Mouse (Mus musculus) E14TG2a.4 (cell line): ENCODE measurements at regions not wholly inside any gene's neighbourhood (a gene's known extent, or its start where the extent isn't known, plus 50 kb on each side); places are given as distances from the start of the nearest gene placed in this dataset.
"Not testable (repeated sequence)": the region's sequence is repeated elsewhere in the genome, so short reads cannot be mapped to it uniquely, and the experiment has no call there.

Experiments used
- H3K27me3 ChIP-seq: 2 replicates; pipeline ENCODE4 v1.6.1; 2014; ENCODE audit warnings: low read length, control low read depth; ENCODE audit not compliant: insufficient read depth
- H3K36me3 ChIP-seq: 2 replicates; pipeline ENCODE4 v1.6.1; 2014; ENCODE audit warnings: low read length, control low read depth; ENCODE audit not compliant: insufficient read depth
- H3K4me1 ChIP-seq: replicated peaks from 2 replicates; pipeline ENCODE4 v1.6.1; 2014; ENCODE audit warnings: low read depth, low read length, control low read depth
- H3K4me3 ChIP-seq: replicated peaks from 2 replicates; pipeline ENCODE4 v1.5.1; 2014; ENCODE audit warnings: mild to moderate bottlenecking, low read length
- H3K9me3 ChIP-seq: 2 replicates; pipeline ENCODE4 v1.6.1; 2014; ENCODE audit warnings: low read length, control low read depth
- CTCF ChIP-seq: conservative IDR thresholded peaks from 2 replicates; pipeline ENCODE4 v1.5.1; 2014; ENCODE audit warnings: low read length
- NANOG ChIP-seq: IDR thresholded peaks from 2 replicates; pipeline ENCODE4 v1.6.1; 2014; ENCODE audit warnings: borderline replicate concordance, low read length, mixed read lengths
- POU5F1 ChIP-seq: IDR thresholded peaks from 2 replicates; pipeline ENCODE4 v1.6.1; 2014; ENCODE audit warnings: low read length, borderline replicate concordance

DNA sequence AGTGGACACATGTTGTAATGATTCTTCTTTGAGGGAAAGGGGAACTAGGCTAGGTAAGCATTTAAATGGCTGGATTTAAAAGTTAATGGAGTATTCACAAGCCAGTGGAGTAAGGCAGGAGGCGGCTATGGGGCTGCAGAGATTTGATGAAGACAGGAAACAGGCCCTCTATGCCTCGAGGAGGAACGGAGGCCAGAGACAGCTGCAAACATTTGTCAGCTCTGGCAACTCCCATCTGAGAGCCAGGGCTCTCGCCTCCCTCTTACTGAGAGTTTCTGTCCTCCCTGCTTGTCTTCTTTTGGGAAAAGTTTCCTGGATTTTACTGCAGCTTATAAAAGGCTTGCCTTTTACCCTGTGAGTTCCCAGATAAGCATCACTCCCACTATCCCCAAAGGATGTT lies 134.9 kb upstream of the Tas2r119 start:
- H3K36me3 ChIP-seq, result no peaks in the 10 kb centered on the region
- H3K4me3 ChIP-seq, result no peak overlapping the region
- TF ChIP-seq CTCF (no peak), POU5F1 (no peak), NANOG (no peak)
- H3K9me3 ChIP-seq, result no peaks in the 10 kb centered on the region
- no peaks in the 10 kb centered on the region for H3K4me1 ChIP-seq
- no peaks in the 10 kb centered on the region for H3K27me3 ChIP-seq

DNA sequence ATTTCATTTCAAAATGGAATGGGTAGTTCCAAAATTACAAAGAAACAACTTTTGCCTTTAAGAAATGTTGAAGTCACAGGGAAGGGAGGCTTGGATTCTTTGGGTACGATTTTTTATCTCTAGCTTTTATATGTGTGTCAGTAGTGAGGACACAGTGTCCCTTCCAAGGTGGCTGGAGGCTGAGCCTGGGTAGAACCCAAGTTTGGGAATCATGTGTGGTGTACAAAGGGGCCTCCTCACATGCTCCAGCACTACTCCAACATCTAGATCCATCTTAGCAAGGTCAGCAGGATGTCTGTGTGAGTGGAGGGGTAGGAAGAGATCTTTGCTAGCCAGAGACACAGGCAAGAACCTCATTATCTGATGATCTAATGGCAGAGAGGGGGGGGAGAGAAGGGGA lies 134.5 kb upstream of the Tas2r119 start:
- TF ChIP-seq NANOG, result no peak
- TF ChIP-seq POU5F1, result no peak
- TF ChIP-seq CTCF, result no peak
- Histone ChIP-seq H3K27me3 (no peaks in the 10 kb centered on the region), H3K4me3 (no peak overlapping the region), H3K4me1 (no peaks in the 10 kb centered on the region), H3K9me3 (no peaks in the 10 kb centered on the region), H3K36me3 (no peaks in the 10 kb centered on the region)

DNA sequence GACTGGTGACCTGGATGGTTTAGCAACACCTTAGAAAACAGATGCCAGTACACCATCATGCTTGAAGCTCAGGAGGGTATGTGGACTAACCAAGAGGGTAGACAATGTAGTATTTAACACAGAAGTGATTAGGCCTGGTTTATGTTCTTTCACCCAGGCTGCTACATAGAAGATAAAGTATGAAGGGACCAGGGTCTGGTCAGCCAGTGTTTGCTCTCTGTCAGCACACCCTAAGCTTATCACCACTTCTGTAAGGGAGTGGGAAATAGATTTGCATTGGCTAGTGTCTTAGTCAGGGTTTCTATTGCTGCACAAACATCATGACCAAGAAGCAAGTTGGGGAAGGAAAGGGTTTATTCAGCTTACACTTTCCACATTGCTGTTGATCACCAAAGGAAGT lies 133.9 kb upstream of the Tas2r119 start:
- no peak overlapping the region for H3K4me3 ChIP-seq
- no peaks in the 10 kb centered on the region for H3K27me3 ChIP-seq
- H3K9me3 ChIP-seq, result no peaks in the 10 kb centered on the region
- H3K4me1 ChIP-seq, result no peaks in the 10 kb centered on the region
- no peaks in the 10 kb centered on the region for H3K36me3 ChIP-seq
- TF ChIP-seq CTCF (no peak), NANOG (no peak), POU5F1 (no peak)

DNA sequence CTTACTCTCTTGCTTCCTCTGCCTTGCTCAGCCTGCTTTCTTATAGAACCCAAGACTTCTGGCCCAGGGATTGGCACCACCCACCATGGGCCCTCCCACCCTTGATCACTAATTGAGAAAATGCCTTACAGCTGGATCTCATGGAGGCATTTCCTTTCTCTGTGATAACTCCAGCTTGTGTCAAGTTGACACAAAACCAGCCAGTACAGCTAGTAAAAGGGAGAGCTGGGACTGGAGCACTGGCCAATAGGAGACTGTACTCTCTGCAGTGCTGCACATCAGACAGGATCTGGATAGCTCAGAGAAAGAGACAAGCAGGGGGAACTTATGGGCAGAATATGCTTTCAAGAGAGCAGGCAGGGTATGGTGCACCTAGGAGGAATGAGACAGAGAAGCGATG lies 133.4 kb upstream of the Tas2r119 start:
- H3K27me3 ChIP-seq, H3K4me3 ChIP-seq, H3K9me3 ChIP-seq, H3K36me3 ChIP-seq, H3K4me1 ChIP-seq: not testable (repeated sequence)

DNA sequence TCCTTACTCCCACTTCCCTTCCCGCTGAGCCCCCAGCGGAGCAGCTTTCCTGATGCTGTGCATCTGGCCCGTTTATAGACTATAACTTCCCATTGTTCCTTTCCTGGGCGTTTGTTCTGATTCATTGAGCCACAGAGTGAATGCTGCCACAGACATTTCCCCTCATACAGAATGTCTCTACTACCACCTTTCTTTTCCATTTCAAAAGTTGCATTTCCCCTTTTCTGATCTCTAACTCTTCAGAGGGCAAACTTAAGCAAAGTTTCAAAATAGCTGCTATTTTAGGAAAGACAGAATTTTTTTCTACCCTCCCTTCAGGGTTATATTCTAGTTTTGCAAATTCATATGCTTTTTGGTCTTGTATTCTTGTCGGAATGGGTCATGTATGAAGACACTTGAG lies 128.3 kb upstream of the Tas2r119 start:
- no peaks in the 10 kb centered on the region for H3K27me3 ChIP-seq

DNA sequence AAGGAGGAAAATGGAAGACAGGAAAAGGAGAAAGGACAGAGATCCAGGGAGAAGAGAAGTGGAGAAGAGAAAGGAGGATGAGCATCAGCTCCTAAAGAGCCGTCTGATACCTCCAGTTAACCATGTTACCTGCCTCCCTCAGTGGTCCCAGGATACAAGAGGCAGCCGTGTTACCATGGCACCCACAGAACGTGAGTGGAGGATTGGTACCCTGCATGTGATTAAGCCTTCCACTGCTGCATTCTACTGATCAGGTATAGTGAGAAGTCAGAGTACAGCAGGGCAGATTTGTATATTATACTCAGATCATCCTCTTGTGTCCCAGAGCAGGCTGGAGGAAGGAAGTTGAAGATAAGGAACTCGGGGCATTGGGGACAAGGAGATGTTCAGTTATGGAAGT lies 115.5 kb upstream of the Tas2r119 start:
- no peak overlapping the region for H3K4me3 ChIP-seq
- no peaks in the 10 kb centered on the region for H3K4me1 ChIP-seq
- H3K27me3 ChIP-seq, result no peaks in the 10 kb centered on the region
- no peaks in the 10 kb centered on the region for H3K9me3 ChIP-seq
- H3K36me3 ChIP-seq, result no peaks in the 10 kb centered on the region
- no peak for TF ChIP-seq CTCF
- TF ChIP-seq POU5F1, result no peak
- TF ChIP-seq NANOG, result no peak

More for the DNA sequence above, 128.3 kb upstream of the Tas2r119 start:
- Histone ChIP-seq H3K9me3 (no peaks in the 10 kb centered on the region), H3K36me3 (no peaks in the 10 kb centered on the region), H3K4me1 (no peaks in the 10 kb centered on the region), H3K4me3 (no peak overlapping the region)
- TF ChIP-seq NANOG, result no peak
- no peak for TF ChIP-seq CTCF
- no peak for TF ChIP-seq POU5F1

DNA sequence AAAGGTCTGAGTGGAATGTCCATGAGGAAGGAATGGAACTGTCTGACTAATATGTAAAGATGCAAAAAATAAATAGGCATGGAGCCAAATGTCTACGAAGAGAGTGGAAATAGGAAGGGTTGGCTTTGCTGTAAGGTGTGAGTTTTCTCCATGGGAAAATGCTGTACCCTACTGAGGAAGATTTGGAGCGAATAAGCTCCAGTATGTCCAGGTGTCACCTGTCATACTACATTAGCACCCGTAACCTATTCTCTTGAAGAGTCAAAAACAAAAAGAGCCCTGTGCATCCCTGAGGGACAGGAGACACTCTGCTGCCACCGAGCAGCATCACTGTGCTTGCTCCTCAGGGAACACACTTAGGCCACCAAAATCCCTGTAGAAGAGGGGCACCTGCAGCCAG lies 95.0 kb upstream of the Tas2r119 start:
- no peaks in the 10 kb centered on the region for H3K36me3 ChIP-seq
- H3K4me1 ChIP-seq, result no peaks in the 10 kb centered on the region
- H3K27me3 ChIP-seq, result no peaks in the 10 kb centered on the region
- no peak overlapping the region for H3K4me3 ChIP-seq
- peaks cover 5% of the 10 kb centered on the region; the same call in 1 of the 2 replicates for H3K9me3 ChIP-seq
- TF ChIP-seq CTCF (no peak), POU5F1 (no peak), NANOG (no peak)

DNA sequence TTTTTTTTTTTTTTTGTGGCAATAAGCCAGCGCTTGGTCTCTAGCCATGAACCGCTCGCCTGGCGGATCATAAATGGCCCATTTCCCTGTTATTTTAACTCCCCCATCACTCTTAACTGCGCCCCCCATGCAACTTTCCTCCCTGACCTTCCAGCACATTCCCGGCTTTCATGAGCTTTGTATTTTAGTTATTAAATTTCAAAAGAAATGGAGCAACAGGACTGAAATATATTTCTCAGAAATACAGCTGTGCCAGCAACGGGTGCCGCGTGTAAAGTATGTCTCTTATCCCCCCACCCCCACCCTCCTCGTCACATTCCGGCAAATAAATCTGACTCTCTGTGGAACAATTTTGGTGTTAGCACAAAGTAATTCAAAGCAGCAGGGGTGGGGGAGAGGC lies 83.2 kb upstream of the Tas2r119 start:
- H3K36me3 ChIP-seq, result no peaks in the 10 kb centered on the region
- no peaks in the 10 kb centered on the region for H3K9me3 ChIP-seq
- H3K4me1 ChIP-seq, result no peaks in the 10 kb centered on the region
- H3K27me3 ChIP-seq, result no peaks in the 10 kb centered on the region
- TF ChIP-seq POU5F1, result no peak
- no peak for TF ChIP-seq CTCF
- no peak for TF ChIP-seq NANOG
- H3K4me3 ChIP-seq, result no peak overlapping the region

DNA sequence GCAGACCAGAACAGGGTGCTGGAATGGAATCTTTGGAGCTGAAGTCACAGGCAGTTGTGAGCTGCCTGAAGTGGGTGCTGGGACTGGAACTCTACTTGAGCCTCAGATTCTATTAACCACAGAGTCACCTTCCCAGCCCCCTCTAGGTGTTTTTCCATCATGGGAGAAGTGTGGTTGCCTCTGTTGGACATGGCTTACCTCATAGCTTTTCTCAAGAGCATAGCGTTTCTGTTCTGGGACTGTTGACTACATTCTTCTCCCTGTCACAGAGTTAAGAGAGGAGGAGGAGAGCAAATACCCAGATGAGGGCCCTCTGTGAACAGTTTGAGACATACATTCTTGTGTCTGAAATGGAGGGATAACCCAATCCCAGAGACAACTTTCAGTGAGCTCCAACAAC lies 81.5 kb upstream of the Tas2r119 start:
- TF ChIP-seq CTCF (no peak), POU5F1 (no peak), NANOG (no peak)
- Histone ChIP-seq H3K9me3 (no peaks in the 10 kb centered on the region), H3K4me3 (no peak overlapping the region), H3K36me3 (no peaks in the 10 kb centered on the region), H3K27me3 (no peaks in the 10 kb centered on the region), H3K4me1 (no peaks in the 10 kb centered on the region)

DNA sequence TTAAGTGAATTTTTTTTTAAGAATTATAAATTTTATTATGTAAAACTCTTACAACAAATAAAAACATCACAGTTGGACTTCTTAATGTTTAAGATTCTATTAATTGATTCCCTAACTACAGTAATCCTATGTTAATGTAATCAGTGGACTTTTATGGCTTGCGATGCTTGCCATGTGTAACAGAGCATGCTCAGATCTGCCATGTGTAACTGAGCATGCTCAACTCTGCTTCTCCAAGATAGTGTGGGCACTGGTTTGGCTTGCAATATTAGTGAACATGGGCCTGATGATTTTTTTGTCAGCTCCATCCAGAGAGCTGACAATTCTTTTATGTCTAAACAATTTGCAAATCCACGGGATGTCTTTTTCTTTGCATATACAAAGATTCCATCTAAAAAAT lies 66.4 kb upstream of the Tas2r119 start:
- no peaks in the 10 kb centered on the region for H3K4me1 ChIP-seq
- no peak for TF ChIP-seq POU5F1
- no peak for TF ChIP-seq NANOG
- no peak for TF ChIP-seq CTCF
- H3K9me3 ChIP-seq, result peaks cover 3% of the 10 kb centered on the region; the same call in 1 of the 2 replicates
- no peaks in the 10 kb centered on the region for H3K27me3 ChIP-seq
- no peak overlapping the region for H3K4me3 ChIP-seq
- no peaks in the 10 kb centered on the region for H3K36me3 ChIP-seq
